19 mouse cellular contexts compared by ENCODE assay signal in the genomic region with DNA sequence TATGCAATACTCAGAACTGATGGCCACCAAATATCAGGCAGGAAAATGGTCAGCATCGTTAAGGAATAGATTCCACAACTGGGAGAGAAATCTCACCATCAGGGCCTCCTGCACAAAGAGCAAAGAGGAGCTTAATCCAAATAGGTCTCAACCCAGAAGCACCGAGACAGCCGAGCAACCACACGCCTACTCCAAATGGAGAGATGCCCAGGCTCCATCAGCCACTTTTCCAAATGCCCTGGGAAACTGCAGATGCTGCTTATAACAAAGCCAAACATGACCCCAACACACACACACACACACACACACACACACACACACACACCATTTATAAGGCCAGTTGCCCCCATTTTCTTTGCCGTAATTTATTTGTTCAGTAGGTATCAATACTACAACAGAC.
DNase-seq lines count a peak whose midpoint lies in the region; ATAC-seq lines count a peak whose summit lies in the region.
"Had no signal": no experiment of that assay in that cellular context is flagged by ENCODE, and none has a peak within 500 bp of the region (broad histone marks: within the 10 kb centered on the region; RNA-seq: fewer than 3 reads in every experiment).

No protein-coding gene starts in this region.

- peak; percentile 10 to 21 for DNase-seq in gastrocnemius, adult 8-10 months (ENCODE audit: low spot score in 2 of 2)
- DNase-seq in gastrocnemius, postnatal 4 days (ENCODE audit: low spot score in 2 of 2): no peak
- DNase-seq in cerebellum, postnatal 10 days: peak; percentile 65 to 69
- DNase-seq in layer of hippocampus, adult 18-20 months (ENCODE audit: low spot score in 2 of 2): peak; percentile 12 to 76
- peak; percentile 40 to 45 for DNase-seq in layer of hippocampus, postnatal 36 days
- DNase-seq in right cerebral cortex, postnatal 25 days: no peak
- DNase-seq: adrenal gland, postnatal 36 days; heart, postnatal 10 days; kidney, adult 18-20 months; kidney, postnatal 10 days; lung, postnatal 4 days; retina, postnatal 1 day; right cerebral cortex, postnatal 4 days had no signal

- ATAC-seq in forebrain, embryonic 16.5 days: no peak
- ATAC-seq: forebrain, embryonic 15.5 days; midbrain, embryonic 16.5 days had no signal

- H3K4me3 ChIP-seq in forebrain, embryonic 16.5 days (replicated peaks; ENCODE audit: low read length): no peak overlapping the region
- H3K4me3 ChIP-seq: forebrain, embryonic 15.5 days; heart, embryonic 10.5 days; lung, embryonic 15.5 days had no signal

- no peaks in the 10 kb centered on the region for H3K4me1 ChIP-seq in forebrain, embryonic 16.5 days (replicated peaks; ENCODE audit: control insufficient read depth, insufficient read depth, low read length)
- H3K4me1 ChIP-seq: forebrain, embryonic 15.5 days; heart, embryonic 10.5 days; lung, embryonic 15.5 days had no signal

- H3K36me3 ChIP-seq in forebrain, embryonic 16.5 days (ENCODE audit: control insufficient read depth, insufficient read depth): no peaks in the 10 kb centered on the region
- H3K36me3 ChIP-seq: forebrain, embryonic 15.5 days; heart, embryonic 10.5 days; lung, embryonic 15.5 days had no signal

- no peaks in the 10 kb centered on the region for H3K27me3 ChIP-seq in forebrain, embryonic 16.5 days (replicated peaks; ENCODE audit: control insufficient read depth, insufficient read depth, low read length)
- H3K27me3 ChIP-seq: forebrain, embryonic 15.5 days; lung, embryonic 15.5 days had no signal

- no peak overlapping the region for H3K4me2 ChIP-seq in forebrain, embryonic 16.5 days (ENCODE audit: low read length)
- H3K4me2 ChIP-seq: forebrain, embryonic 15.5 days; lung, embryonic 15.5 days had no signal

- H3K27ac ChIP-seq in forebrain, embryonic 16.5 days (ENCODE audit: low read length): no peak overlapping the region
- H3K27ac ChIP-seq: forebrain, embryonic 15.5 days; heart, embryonic 10.5 days; lung, embryonic 15.5 days; stomach, postnatal 0 days had no signal

- peaks cover 7% of the 10 kb centered on the region for H3K9me3 ChIP-seq in forebrain, embryonic 16.5 days (ENCODE audit: control insufficient read depth, low read length)
- H3K9me3 ChIP-seq: heart, embryonic 10.5 days; lung, embryonic 15.5 days had no signal

- no peak overlapping the region for H3K9ac ChIP-seq in forebrain, embryonic 16.5 days (replicated peaks; ENCODE audit: low read depth, low read length)
- H3K9ac ChIP-seq: forebrain, embryonic 15.5 days; lung, embryonic 15.5 days had no signal

- WGBS in forebrain, embryonic 16.5 days: 78% methylated on average over 5 of the region's 5 CpGs

Comparison
In these comparisons a context has a peak if more than half of its experiments do, and no peak if none do; other contexts are left out.
1. DNase-seq: peak in gastrocnemius, adult 8-10 months (2 of 2), cerebellum, postnatal 10 days (2 of 2), layer of hippocampus, adult 18-20 months (2 of 2) and layer of hippocampus, postnatal 36 days (2 of 2); none in gastrocnemius, postnatal 4 days (0 of 2) and right cerebral cortex, postnatal 25 days (single experiment).